Mouse (Mus musculus) neural tube, embryonic 10.5 days (tissue): ENCODE measurements around the gene Arhgap23.

Experiments
- DNase-seq: peaks from one replicate; pipeline ENCODE4 v3.0.0-alpha.2; 2017; ENCODE audit warnings: low spot score; ENCODE audit errors: extremely low spot score

The Arhgap23 gene

GRCm38 (mm10) chr11:97463166-97463565, 47.8 kb downstream of the Arhgap23 start:
- no peak for DNase-seq

GRCm38 (mm10) chr11:97463991-97464390, 48.7 kb downstream of the Arhgap23 start:
- DNase-seq: no peak

DNA sequence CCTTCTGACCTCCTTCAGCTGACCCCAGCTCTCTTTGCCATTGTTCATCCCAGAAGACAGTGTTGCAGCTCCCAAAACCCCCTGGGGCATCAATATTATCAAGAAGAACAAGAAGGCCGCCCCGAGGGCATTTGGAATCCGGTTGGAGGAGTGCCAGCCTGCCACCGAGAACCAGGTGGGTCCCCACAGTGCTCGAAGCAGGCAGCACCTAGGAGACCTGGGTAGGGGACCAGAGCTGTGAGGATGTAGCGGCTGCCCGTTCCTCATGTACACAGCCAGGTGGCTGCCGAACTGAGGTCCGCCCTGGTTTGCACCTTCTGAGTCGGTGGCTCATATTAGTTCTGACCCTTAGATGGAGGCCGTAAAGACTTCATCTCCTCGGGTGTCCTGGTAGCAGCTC, 50.6 kb downstream of the Arhgap23 start:
- no peak for DNase-seq

- no peak for DNase-seq
Observed at GRCm38 (mm10) chr11:97466444-97467160, 51.3 kb downstream of the Arhgap23 start.

- peak; percentile 82 for DNase-seq
Observed at GRCm38 (mm10) chr11:97468639-97469287, 53.4 kb downstream of the Arhgap23 start.

DNA sequence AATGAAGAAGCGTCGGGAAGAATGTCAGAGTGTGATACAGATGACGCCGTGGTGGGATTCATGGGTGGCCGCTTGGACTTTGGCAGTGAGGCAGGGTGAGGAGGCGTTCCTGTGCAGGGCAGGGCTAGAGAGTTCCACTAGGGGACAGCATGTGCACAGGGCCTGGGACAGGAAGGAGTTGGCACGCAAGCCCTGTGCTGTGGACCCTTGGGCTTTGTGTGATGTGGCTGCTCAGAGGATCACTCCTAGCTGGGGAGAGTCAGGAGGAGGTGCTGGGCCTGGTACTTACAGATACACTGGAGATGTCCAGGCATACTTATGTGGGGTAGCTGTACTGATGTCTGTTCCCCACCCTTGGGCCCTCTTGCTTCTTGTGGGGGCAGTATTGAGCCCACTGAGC, 54.5 kb downstream of the Arhgap23 start:
- DNase-seq: no peak

DNA sequence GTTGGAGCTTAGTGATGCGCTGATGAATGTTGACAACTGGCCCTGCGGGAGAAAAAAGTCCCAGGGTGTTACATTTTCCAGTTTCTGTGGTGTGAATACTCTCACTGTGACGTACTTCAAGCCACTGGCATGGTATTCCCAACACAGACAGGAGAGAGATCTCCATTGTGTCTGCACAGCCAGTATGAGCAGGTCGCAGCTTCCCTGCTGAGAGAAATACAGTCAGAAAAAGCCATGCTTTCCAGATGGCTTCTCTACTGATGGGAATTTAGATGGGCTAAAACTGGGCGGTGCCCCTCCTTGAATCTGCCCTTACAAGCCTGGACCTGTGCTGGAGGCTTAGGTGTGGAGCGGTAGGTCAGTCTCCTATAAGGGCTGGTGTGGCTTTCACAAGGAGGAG, 55.9 kb downstream of the Arhgap23 start:
- DNase-seq: no peak

DNA sequence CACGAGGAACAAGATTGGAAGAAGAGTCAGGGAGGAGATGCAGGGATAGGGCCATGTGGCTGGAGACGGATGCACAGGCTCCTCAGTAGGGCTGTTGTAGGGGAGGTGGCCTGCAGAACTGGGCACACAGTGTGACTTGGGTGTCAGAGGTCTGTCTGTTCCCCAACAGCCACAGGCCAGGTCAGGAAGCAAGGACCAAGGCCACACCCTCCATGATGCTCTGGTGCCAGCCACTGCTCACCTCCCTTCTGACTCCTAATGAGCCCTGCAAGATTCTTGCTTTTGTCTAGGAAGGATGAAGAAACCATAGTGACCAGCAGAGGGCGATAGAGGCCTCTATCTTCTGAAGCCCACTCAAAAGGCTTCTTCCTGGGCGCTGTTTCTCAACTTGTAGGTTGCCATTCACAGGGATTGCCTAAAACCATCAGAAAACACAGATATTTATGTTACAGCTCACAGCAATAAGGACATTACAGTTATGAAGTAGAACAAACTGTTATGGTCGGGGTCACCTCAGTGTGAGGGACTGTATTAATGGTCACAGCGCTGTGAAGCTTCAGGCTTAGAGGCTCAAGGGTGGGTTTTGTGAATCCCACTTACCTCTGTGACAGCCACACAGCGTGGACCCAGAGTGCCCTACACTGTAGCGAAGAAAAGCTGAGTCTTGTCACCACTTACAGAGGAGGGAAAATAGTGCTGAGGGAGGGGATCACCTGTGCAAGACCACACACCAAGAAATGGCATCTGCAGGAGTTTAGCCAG, 61.2 kb downstream of the Arhgap23 start:
- DNase-seq: peak; percentile 74

DNA sequence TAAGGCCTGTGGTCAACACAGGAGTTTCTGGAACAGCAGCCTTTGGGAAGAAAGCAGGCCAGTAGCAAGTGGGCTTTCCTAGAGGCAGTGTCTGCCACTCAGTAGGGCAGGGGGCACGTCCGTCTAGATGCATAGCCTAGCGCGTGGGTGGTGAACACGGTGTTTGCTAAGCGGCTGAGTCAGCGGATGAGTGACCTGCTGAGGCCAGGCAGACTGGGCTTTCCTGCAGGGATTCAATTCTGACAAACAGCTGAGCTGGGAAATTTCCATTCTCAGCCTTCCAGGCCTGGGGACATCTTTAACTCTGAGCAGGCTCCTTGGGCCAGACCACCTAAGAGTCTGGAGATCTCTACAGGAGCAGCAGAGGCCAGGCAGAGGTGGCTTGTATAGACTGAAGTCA, 62.1 kb downstream of the Arhgap23 start:
- no peak for DNase-seq

DNA sequence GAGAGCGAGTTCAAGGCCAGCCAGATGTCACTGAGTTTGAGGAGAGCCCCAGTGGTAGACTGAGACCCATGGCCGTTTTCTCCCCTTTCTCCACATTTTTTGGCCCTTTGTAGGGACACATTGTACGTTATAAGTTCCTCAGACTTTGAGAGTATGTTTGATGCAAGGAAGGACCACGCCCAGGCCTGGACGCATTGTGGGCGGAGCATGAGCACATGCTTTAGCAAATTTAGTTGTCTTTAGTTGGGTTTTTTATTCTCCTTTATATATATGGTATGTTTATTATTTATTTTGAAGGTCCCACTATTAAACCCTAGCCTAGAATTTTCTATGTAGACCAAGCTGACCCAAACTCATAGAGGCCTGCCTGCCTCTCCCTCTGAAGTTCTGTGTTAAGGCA, 63.0 kb downstream of the Arhgap23 start:
- no peak for DNase-seq

GRCm38 (mm10) chr11:97479085-97479484, 63.8 kb downstream of the Arhgap23 start:
- no peak for DNase-seq

DNA sequence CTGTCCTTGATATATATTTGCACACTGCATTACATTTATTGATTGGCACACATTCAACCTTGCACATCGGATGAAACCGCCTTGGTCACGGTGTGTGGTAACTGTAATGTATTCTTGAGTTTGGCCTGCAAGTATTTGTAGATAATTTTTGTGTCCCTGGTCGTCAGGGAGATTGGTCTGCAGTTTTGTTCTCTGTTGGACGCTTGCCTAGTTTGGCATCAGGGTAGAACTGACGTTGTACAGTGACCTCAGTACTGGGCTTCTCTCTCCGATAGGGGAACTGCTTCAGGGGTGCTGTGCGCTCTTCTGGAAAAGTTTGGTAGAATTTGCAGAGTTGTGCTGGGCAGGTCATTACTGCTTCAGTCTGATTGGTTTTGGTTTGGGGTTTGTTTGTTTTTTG, 64.5 kb downstream of the Arhgap23 start:
- DNase-seq: no peak

DNA sequence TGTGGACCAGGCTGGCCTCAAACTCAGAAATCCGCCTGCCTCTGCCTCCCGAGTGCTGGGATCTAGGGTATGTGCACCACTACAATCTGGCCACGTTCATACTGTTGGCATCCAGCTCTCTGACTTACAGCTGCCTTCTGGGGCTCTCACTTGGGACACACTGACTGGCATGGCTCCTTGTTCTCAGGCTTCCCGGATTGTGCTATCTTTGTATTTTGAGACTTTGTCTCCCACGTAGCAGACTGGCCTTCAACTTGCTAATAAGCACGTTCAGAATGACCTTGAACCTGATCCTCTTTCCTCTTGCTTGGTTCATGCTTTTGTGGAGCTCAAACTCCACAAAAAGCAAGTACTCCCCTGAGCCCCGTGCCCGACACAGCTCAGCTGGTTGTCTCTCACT, 70.3 kb downstream of the Arhgap23 start:
- DNase-seq: no peak

- no peak for DNase-seq
Observed at GRCm38 (mm10) chr11:97487656-97488055, 72.3 kb downstream of the Arhgap23 start.

GRCm38 (mm10) chr11:97489589-97490324, 74.4 kb downstream of the Arhgap23 start:
- peak; percentile 90 for DNase-seq

- no peak for DNase-seq
Observed at GRCm38 (mm10) chr11:97491640-97492039, 76.3 kb downstream of the Arhgap23 start.

DNA sequence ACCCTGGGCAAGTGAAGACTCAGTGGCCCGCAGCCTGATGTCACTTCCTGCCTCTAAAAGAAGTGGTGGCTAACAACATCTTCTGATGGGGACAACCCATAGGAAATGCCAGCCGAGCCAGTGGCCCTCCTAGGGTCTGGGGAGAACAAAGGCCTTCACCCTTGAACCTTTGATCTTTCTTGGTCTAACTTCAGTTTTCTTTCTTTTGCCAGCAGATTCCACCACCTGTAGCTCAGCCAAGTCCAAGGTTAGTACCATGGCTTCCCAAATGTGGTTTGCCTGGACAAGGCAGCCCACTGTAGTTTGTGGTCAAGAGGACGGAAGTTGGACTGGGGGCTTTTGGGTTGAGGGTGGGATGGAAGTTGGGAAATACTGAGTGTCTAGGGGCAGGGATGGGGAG, 77.5 kb downstream of the Arhgap23 start:
- no peak for DNase-seq

DNA sequence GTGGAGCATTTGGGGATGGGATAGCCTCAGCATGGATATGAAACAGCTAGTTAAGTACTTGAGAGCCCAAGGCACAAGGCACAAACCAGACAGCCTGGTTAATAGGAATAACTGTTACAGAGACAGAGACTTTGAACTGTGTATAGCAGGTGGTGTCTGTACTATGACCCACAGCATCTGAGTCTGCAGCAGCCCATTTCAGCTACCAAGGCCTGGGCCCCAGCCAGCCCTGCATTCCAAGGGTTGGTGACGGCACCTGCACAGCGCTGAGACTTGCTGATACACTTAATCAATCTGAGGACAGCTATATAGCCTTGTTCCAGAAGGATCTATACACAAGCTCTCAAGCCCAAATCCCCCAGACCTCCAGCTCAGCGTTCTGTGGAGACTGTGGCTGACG, 82.2 kb downstream of the Arhgap23 start:
- DNase-seq: no peak

DNA sequence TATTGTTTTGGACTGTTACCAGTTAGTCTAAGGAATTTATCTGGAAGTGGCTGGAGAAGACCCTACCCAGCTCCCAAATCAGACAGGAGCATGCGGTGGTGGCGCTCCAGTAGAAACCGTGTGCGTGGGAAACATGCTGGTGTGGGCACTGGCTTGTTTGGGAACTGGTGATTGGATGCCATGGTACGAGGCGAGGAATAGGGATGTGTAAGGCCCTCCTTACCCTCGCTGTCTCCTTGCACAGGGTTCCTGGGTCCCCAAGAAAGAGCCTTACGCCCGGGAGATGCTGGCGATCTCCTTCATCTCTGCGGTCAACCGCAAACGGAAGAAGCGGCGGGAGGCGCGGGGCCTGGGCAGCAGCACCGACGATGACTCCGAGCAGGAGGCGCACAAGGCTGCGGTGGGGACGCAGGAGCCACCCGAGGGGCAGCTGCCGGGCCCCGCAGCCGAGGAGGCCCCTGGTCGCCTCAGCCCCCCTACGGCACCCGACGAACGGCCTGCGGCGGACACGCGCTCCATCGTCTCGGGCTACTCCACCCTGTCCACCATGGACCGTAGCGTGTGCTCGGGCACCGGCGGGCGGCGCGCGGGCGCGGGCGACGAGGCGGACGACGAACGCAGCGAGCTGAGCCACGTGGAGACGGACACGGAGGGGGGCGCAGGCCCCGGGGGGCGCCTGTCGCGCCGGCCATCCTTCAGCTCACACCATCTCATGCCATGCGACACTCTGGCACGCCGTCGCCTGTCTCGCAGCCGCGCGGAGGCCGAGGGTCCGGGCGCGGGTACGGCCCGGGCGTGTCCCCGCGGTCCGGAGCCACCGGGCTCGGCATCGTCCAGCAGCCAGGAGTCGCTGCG, 84.8 kb downstream of the Arhgap23 start, which contains the start of gene 4933428G20Rik:
4933428G20Rik (minus strand) TSS at position 476 of the 855 bp plus-strand sequence.
- peak; percentile 35 for DNase-seq

DNA sequence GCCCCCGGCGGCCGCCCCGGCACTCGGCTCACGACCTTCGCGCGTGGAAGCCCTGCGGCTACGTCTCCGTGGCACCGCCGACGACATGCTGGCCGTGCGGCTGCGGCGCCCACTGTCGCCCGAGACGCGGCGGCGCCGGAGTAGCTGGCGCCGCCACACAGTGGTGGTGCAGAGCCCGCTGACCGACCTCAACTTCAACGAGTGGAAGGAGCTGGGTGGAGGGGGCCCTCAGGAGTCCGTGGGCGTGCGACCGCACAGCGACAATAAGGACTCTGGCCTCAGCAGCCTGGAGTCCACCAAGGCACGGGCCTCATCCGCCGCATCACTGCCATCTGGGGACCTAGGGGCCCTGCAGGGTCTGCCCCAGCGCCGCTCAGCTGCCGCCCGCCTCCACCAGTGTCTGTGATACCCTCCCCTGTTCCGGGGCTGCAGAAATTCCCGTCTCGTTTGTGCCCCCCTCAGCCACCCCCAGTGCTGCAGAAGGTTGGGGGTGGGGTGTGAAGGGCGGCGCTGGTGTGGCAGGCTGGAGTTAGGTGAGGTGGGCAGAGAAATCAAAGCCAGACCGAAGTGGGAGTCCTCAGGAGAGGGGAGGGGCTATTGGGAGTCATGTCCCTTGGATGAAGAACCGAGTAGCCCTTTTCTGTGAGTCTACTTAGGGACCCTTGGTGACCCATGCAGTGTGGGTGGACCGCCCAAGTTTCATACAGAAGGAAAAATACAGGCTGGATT, 85.6 kb downstream of the Arhgap23 start:
- DNase-seq: no peak
